Mouse (Mus musculus): ENCODE results near the gene Pmpcb.

The Pmpcb gene

GRCm38 (mm10) chr5:21802907-21803306, 66.0 kb downstream of the Pmpcb start:
- no peak for DNase-seq (ENCODE audit: low spot score)

- DNase-seq (ENCODE audit: low spot score), result no peak
These were observed 66.8 kb downstream of the Pmpcb start for GRCm38 (mm10) chr5:21803691-21804188.

GRCm38 (mm10) chr5:21804837-21805236, 67.9 kb downstream of the Pmpcb start:
- no peak for DNase-seq (ENCODE audit: low spot score)

All from T-cell, adult 2 months (primary cell).